Mouse (Mus musculus) spleen, adult 12 weeks (tissue): ENCODE results near the gene C330007P06Rik.

Source experiments
- DNase-seq: peaks from one replicate; pipeline ENCODE4 v3.0.0; 2022; ENCODE audit warnings: low spot score

C330007P06Rik gene

GRCm38 (mm10) chrX:36837069-36837676 is 36.7 kb downstream of the C330007P06Rik start:
- DNase-seq: no peak

GRCm38 (mm10) chrX:36833397-36834084 is 40.4 kb downstream of the C330007P06Rik start:
- DNase-seq: peak; percentile 57

- no peak for DNase-seq
Measured at GRCm38 (mm10) chrX:36831632-36832031, 42.3 kb downstream of the C330007P06Rik start.

- no peak for DNase-seq
Measured at GRCm38 (mm10) chrX:36830271-36830670, 43.6 kb downstream of the C330007P06Rik start.

GRCm38 (mm10) chrX:36826873-36827272 is 47.0 kb downstream of the C330007P06Rik start:
- no peak for DNase-seq

- no peak for DNase-seq
Measured at GRCm38 (mm10) chrX:36825032-36825431, 48.9 kb downstream of the C330007P06Rik start.

GRCm38 (mm10) chrX:36823932-36824711 is 49.8 kb downstream of the C330007P06Rik start:
- no peak for DNase-seq

- DNase-seq: peak; percentile 17
Measured at GRCm38 (mm10) chrX:36820201-36820600, 53.7 kb downstream of the C330007P06Rik start.

GRCm38 (mm10) chrX:36819575-36819974 is 54.3 kb downstream of the C330007P06Rik start:
- DNase-seq: no peak

- DNase-seq: no peak
Measured at GRCm38 (mm10) chrX:36816953-36817441, 56.9 kb downstream of the C330007P06Rik start.

GRCm38 (mm10) chrX:36816368-36816899 is 57.5 kb downstream of the C330007P06Rik start:
- no peak for DNase-seq

- DNase-seq: no peak
Measured at GRCm38 (mm10) chrX:36815439-36815838, 58.5 kb downstream of the C330007P06Rik start.

- no peak for DNase-seq
Measured at GRCm38 (mm10) chrX:36815022-36815421, 58.9 kb downstream of the C330007P06Rik start.

- no peak for DNase-seq
Measured at GRCm38 (mm10) chrX:36814161-36814836, 59.6 kb downstream of the C330007P06Rik start.

GRCm38 (mm10) chrX:36811377-36811776 is 62.5 kb downstream of the C330007P06Rik start:
- no peak for DNase-seq

GRCm38 (mm10) chrX:36808318-36808683 is 65.6 kb downstream of the C330007P06Rik start:
- DNase-seq: no peak

GRCm38 (mm10) chrX:36807360-36808317 is 66.3 kb downstream of the C330007P06Rik start:
- DNase-seq: peak; percentile 80

GRCm38 (mm10) chrX:36805466-36806235 is 68.3 kb downstream of the C330007P06Rik start:
- DNase-seq: no peak

GRCm38 (mm10) chrX:36804196-36804595 is 69.7 kb downstream of the C330007P06Rik start:
- no peak for DNase-seq

GRCm38 (mm10) chrX:36803189-36803588 is 70.7 kb downstream of the C330007P06Rik start:
- no peak for DNase-seq
